Mouse (Mus musculus) cerebellum, adult 2 months (tissue): ENCODE results near the gene Bdnf. TPM values are rescaled to one million over a fixed set of nuclear protein-coding genes. Genes with fewer than 3 reads are reported as not detected.

ENCODE experiments used
- DNase-seq, 2 experiments: peaks; one replicate each; pipeline ENCODE4 v3.0.0; 2021
- H3K27ac ChIP-seq: fragments of 200-500 bp; 2 replicates; pipeline ENCODE4 v1.5.1; 2012; ENCODE audit warnings: low read length, control low read depth, inconsistent platforms; ENCODE audit not compliant: insufficient read depth
- H3K27me3 ChIP-seq: fragments of 200-500 bp; 2 replicates; pipeline ENCODE4 v1.6.1; 2012; ENCODE audit warnings: inconsistent platforms, mild to moderate bottlenecking, low read length, moderate library complexity; ENCODE audit not compliant: control insufficient read depth, insufficient read depth
- H3K4me1 ChIP-seq: fragments of 200-500 bp; 2 replicates; pipeline ENCODE4 v1.6.1; 2011; ENCODE audit warnings: low read length; ENCODE audit not compliant: control insufficient read depth, insufficient read depth
- H3K4me3 ChIP-seq: fragments of 200-500 bp; replicated peaks from 2 replicates; pipeline ENCODE3; 2011; ENCODE audit warnings: mild to moderate bottlenecking, low read depth, low read length, control low read depth; ENCODE audit not compliant: insufficient read depth
- CTCF ChIP-seq: fragments of 200-500 bp; IDR thresholded peaks from 2 replicates; pipeline ENCODE4 v1.5.1; 2011; ENCODE audit warnings: low read depth, mild to moderate bottlenecking, control low read depth, low read length, moderate library complexity, borderline replicate concordance; ENCODE audit not compliant: insufficient read depth
- POLR2A ChIP-seq: fragments of 200-500 bp; IDR thresholded peaks from 2 replicates; pipeline ENCODE4 v1.6.1; 2011; ENCODE audit warnings: low read length, control low read depth, borderline replicate concordance; ENCODE audit not compliant: insufficient read depth
- WGBS: fragments of 180-500 bp; shearing (Covaris S2); methylation state at CpG from one replicate; pipeline ENCODE4 v1.1.7; 2018; 5-methylcytosine and 5-hydroxymethylcytosine counted together
- polyA plus RNA-seq: library from polyadenylated mRNA; depleted of rRNA; stranded (reverse); fragments of >200 nt; gene quantifications from 2 replicates; pipeline ENCODE4 v1.2.3, GENCODE M21; 2012

The Bdnf gene
- polyA plus RNA-seq, 1 experiment, result 5.9 TPM

DNA sequence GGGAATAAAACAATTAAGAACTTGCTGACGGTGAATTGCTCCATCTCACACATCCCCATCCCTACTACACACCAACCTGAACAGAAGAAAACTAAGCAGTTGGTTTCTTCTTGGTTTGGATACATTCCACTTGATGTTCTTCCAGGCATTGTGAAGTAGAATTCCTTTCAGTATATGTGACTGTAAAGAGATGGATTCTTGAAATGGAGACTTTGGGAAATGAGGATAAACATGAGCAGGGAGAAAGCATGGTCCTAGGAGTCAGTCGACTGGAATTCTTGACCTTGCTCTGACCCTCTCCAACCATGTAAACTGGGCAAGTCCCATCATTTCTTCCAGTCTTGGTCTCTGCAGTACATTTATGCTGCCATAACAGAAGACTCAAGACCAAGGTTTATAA, 63.8 kb downstream of the Bdnf start:
- 87% methylated on average over 2 of the region's 2 CpGs for WGBS
- TF ChIP-seq CTCF, result no peak
- Histone ChIP-seq H3K27ac (no peak overlapping the region), H3K4me1 (no peaks in the 10 kb centered on the region), H3K4me3 (no peak overlapping the region), H3K27me3 (no peaks in the 10 kb centered on the region)
- DNase-seq, result no peak

DNA sequence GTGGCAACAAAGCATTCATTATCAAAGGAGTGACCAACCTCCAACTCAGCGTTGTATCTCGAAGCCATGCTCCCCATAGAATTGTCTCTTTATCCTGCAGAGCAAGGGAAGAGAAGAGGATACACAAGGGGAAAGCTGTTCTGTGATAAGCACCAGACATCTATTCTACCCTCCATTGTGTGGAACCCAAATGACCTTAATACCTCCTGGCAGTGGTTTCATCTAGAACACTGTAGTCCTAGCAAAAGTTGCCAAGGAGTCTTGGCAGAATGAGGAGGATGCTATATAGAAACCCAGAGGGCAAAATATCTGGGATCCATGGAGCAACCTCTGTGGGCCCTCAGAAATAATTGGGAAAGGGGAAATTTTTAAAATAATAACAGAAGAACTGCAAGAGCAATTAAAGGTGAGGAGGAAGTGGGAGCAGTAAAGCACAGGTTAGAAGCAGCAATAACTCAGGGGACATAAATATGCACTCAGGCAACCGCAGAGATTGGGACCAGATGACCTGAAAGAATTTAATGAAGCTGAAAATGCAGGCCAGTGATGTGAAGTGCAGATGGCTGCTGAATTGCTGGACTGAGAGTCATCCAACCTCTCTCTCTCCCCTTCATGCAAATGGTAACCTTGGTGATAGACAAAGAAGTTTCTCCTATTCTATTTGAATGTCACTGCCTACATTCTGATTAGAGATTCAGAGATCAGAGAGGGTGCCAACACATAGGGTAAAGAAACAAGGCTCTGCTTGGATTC, 68.9 kb downstream of the Bdnf start:
- no peak overlapping the region for H3K4me3 ChIP-seq
- H3K4me1 ChIP-seq, result 0 out of 2 replicates have a peak, but pooled peaks cover 2% of the 10 kb centered on the region
- no peaks in the 10 kb centered on the region for H3K27me3 ChIP-seq
- WGBS, result 23% methylated on average over 3 of the region's 3 CpGs
- no peak for TF ChIP-seq POLR2A
- H3K27ac ChIP-seq, result no peak overlapping the region
- DNase-seq, result peak in 1 of 2 experiments; percentile 12

DNA sequence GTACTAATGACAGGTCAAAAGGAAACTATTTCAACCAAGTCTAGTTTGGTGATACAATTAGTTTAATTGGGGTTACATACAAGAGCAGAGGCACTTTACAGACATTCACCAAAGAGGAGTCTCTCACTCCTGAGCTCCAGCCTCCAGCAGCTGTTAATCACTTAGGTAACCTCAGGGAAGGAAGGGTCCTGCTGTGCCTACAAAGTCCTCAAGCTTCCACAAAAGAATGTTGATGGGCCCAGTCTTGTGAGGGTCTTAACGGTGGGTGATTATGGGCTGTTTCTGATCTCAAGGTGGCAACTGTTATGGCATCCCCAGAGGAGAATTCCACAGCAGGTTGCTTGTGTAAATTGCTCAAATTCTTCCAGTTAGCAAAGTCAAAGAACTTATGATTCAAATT, 71.7 kb downstream of the Bdnf start:
- Histone ChIP-seq H3K27ac (no peak overlapping the region), H3K27me3 (no peaks in the 10 kb centered on the region), H3K4me3 (no peak overlapping the region), H3K4me1 (0 out of 2 replicates have a peak, but pooled peaks cover 2% of the 10 kb centered on the region)
- 4% methylated on average over 1 of the region's 1 CpGs for WGBS
- DNase-seq, result no peak
- TF ChIP-seq CTCF (no peak), POLR2A (no peak)

DNA sequence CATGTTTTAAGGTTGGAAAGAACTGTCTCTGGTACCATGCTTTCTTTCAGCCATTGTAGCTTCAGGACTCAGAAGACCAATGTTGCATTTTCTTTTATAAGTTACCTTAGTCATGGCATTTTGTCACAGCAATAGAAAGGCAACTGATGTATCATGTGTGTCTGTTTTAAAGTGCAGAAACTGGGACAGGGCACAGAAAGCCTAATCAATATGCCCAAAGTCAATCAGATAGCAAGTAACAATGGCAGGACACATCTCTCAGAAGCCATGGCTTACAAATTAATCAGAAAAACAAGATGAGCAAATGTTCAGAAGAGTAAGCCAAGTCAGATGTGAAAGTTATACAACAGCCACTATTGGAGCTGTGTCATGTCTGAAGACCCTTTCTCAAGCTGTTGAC, 73.9 kb downstream of the Bdnf start:
- Histone ChIP-seq H3K27me3 (no peaks in the 10 kb centered on the region), H3K4me3 (no peak overlapping the region), H3K4me1 (0 out of 2 replicates have a peak, but pooled peaks cover 2% of the 10 kb centered on the region), H3K27ac (no peak overlapping the region)
- TF ChIP-seq POLR2A, result no peak
- TF ChIP-seq CTCF, result no peak
- no peak for DNase-seq

DNA sequence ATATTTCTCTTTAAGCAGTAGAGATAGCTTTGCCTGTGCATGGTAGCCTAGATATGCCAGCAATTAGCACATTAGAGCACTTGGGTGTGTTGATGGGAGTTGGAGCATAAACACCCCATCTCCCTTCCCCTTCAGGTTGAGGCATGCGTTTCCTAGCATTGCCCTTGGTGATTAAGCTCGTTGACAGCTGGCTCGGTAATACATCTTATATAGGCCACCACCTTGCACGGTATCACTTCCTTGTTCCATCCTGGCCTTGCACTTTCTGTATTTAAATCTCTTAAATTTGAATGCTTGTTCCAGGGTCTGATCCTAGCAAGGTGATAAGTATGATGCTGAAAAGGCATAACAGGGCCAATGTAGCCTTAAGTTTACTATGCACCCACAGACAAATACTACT, 74.3 kb downstream of the Bdnf start:
- DNase-seq, result no peak
- no peaks in the 10 kb centered on the region for H3K27me3 ChIP-seq
- H3K4me1 ChIP-seq, result no peaks in the 10 kb centered on the region
- WGBS, result 90% methylated on average over 4 of the region's 4 CpGs
- no peak overlapping the region for H3K4me3 ChIP-seq
- no peak for TF ChIP-seq POLR2A
- TF ChIP-seq CTCF, result no peak
- H3K27ac ChIP-seq, result no peak overlapping the region

DNA sequence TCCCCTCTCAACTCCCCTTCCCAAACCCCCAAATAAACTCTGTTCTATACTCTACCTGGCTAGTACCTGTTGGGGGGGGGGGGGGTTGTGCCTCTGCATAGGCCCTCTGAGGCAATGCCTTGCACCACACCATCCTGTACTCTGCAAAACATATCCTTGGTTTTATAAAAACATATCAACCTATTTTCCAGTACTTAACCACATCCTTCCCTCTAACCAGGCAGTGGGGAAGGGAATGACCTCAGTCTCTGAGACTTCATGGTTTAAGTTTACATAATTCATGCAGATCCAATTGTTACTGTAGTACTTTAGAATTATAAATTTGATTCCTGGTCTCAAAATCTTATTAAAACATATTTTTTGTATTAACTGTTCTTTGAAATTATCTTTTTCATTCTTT, 75.5 kb downstream of the Bdnf start:
- Histone ChIP-seq H3K4me1 (no peaks in the 10 kb centered on the region), H3K27me3 (no peaks in the 10 kb centered on the region), H3K27ac (no peak overlapping the region), H3K4me3 (no peak overlapping the region)
- TF ChIP-seq POLR2A, result no peak
- no peak for TF ChIP-seq CTCF
- DNase-seq, result no peak

DNA sequence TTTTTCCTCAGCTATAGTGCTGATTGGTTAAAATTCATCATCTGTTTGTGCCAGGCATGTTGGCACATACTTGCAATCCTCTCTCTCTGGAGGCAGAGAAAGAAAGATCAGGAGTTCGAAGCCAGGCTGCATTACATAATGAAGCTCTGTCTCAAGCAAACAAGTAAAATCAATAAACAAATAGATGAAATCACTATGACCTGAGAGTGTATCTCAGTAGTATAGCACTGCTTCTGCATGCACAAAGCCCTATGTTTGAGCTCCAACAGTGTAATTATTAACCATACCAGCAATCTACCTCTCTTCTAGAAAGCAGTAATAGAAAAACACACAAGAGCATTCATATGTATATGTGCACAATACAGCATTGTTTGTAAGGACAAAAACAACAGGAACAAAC, 76.0 kb downstream of the Bdnf start:
- DNase-seq, result no peak
- Histone ChIP-seq H3K4me3 (no peak overlapping the region), H3K27ac (no peak overlapping the region), H3K27me3 (no peaks in the 10 kb centered on the region), H3K4me1 (no peaks in the 10 kb centered on the region)
- TF ChIP-seq POLR2A, result no peak
- WGBS, result 55% methylated on average over 1 of the region's 1 CpGs

DNA sequence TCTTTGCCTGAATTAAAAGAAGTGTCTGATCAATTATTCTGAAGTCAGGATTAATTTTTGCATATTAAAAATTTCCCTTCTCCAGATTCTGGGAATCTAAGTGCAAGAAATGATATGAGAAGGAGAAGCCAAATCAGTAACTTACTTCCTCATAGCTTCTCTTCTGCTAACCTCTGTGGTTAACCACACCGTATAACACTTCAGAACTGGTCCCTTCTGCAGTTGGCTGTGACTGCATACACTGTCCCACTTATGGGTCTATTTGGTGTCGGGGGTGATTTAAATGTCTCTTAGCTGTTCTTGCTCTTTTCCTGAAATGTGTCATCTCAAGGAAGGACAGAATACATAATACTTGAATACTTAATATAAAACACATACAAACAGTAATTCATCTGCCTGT, 81.8 kb downstream of the Bdnf start:
- H3K4me1 ChIP-seq, result no peaks in the 10 kb centered on the region
- WGBS, result 87% methylated on average over 2 of the region's 2 CpGs
- H3K4me3 ChIP-seq, result no peak overlapping the region
- no peak overlapping the region for H3K27ac ChIP-seq
- no peak for TF ChIP-seq POLR2A
- no peak for TF ChIP-seq CTCF
- DNase-seq, result no peak
- H3K27me3 ChIP-seq, result no peaks in the 10 kb centered on the region
